Mouse (Mus musculus) adrenal gland, adult 18-20 months (tissue): ENCODE measurements around the gene Kmt2e. TPM values are rescaled to one million over a fixed set of nuclear protein-coding genes. Genes with fewer than 3 reads are reported as not detected.

Source experiments
- DNase-seq, 2 experiments: peaks; one replicate each; pipeline ENCODE4 v3.0.0; 2021 to 2022; ENCODE audit warnings: low spot score in 2 of 2
- total RNA-seq, 2 experiments: library from RNA; stranded (reverse); gene quantifications; 1 replicate in 1 of 2; 2 replicates in 1 of 2; pipeline ENCODE4 v1.2.3; 2021

Gene Kmt2e
- total RNA-seq, 2 experiments from 2014 or later, result 58.3 to 69.8 TPM

GRCm38 (mm10) chr5:23410040-23410717, 24.1 kb upstream of the Kmt2e start:
- no peak for DNase-seq

DNA sequence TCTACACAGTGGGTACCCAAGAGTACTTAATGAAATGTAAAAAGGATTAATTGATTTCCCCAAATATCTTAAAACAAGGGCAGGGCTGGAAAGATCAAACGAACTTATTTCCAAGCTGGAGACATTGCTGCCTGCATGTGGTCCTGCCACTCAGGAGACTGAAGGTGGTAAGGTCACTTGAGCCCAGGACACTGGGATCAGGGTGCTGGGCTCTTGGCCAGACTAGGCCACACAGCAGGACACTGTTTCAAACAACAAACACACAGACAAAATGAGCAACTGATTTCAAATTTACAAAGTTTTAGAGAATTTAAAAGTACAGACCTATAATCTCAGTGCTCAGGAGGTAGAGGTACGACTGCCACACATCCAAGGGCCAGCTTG, 23.5 kb upstream of the Kmt2e start:
- DNase-seq, result no peak

GRCm38 (mm10) chr5:23411640-23412039, 22.6 kb upstream of the Kmt2e start:
- DNase-seq, result no peak

GRCm38 (mm10) chr5:23412247-23412948, 21.8 kb upstream of the Kmt2e start:
- DNase-seq, result no peak

GRCm38 (mm10) chr5:23413058-23413457, 21.2 kb upstream of the Kmt2e start:
- DNase-seq, result no peak

DNA sequence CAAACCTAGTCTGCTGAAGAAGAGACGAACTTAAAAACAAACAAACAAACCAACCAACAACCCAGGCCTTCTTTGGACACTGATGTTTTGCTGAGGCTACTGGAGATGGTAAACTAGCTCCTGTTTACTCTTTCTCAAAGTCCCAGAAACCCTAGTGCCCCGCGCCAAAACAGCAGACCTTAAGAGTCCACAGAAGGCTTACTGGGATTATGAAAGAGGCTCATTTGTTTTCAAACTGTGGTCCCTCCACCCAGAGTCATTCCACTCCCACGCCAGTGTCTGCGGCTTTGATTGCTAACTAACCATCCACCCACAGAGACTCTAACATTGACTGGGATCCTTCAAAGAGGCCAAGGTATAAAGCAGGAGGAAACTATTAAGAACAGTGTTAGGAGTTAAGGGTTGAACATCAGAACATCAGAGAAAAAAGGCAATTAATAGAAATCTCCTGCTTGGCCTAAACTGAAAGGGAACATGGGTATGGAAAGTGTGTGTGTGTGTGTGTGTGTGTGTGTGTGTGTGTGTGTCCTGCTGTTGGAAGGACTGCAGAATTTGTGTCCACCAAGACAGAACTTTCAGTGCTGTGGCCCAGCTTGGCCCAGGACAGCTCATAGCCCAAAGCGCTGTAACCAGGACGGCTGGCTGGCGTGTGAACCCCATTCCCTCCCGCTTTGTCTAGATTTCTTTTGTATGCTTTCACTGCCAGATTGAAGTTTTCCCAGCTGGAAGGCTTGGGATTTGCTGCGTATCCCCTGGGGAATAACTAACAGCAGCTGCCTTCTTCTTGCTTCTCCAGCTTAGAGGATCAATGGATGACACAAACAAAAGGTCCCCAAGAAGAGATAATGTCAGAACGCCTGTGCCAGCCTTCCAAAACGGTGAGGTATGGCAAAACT, 20.4 kb upstream of the Kmt2e start:
- no peak for DNase-seq

DNA sequence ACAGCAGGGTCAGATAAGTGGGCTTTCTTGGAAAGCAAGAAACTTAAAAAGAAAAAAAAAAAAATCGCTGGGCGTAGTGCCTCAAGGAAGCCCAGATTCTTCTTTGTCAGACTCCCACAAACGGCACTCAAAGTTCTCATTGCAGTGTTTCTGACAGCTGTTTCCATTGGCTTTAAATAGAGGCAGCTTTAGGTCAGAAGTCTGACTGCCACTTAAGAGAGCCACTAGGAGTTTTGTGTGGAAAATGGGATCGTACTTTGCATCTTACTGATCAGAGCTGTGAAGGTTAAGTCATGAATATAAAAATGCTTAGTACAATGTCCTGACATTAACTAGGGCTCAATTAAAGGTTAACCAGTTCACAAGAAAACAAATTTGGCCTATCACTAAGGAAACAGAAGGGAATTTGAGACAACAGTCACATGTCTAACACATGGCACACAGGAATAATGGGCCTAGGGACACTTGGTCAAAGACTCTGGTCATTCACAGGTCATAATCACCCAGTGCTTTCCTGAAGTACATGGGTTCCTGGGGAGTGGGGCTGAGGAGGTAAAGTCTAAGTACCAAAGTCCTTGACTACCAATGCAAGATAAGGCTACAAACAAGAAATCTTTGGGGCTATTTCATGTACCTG, 19.6 kb upstream of the Kmt2e start:
- DNase-seq, result no peak

- DNase-seq, result no peak
Observed at GRCm38 (mm10) chr5:23415571-23416285, 18.5 kb upstream of the Kmt2e start.

DNA sequence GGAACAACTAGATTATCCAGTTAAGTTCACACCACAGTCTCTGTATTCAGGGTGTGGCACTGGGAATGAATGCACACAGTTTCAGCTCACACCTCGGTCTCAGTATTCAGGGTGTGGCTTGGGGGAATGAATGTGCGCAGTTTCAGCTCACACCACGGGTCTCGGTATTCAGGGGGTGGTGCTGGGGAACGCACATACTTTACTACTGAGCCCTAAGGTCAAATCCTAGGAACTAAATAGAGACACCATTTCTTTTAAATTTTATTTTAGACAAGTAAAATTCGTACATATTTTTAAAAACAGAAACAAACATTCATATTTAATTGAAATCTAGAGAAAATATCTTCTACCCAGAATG, 18.0 kb upstream of the Kmt2e start:
- no peak for DNase-seq

DNA sequence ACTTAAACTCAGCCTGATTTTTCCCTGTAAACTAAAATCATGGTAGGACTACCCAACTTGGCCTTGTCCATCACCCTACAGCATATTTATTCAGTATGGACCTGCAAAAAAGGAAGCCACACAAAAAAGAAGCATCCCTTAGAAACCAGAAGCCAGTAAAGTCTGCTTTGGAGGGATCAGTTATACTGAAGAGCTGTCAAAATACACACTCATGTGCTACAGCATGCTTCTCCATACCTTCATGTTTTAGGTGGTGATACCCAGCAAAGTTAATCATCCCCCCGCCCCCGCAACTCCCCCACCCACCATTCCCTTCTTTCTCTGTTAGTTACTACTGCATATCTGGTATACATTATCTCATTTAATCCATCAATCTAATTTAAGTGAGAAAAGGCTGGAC, 16.5 kb upstream of the Kmt2e start:
- no peak for DNase-seq

GRCm38 (mm10) chr5:23418147-23418781, 16.0 kb upstream of the Kmt2e start:
- peak; percentile 79 to 83 for DNase-seq

DNA sequence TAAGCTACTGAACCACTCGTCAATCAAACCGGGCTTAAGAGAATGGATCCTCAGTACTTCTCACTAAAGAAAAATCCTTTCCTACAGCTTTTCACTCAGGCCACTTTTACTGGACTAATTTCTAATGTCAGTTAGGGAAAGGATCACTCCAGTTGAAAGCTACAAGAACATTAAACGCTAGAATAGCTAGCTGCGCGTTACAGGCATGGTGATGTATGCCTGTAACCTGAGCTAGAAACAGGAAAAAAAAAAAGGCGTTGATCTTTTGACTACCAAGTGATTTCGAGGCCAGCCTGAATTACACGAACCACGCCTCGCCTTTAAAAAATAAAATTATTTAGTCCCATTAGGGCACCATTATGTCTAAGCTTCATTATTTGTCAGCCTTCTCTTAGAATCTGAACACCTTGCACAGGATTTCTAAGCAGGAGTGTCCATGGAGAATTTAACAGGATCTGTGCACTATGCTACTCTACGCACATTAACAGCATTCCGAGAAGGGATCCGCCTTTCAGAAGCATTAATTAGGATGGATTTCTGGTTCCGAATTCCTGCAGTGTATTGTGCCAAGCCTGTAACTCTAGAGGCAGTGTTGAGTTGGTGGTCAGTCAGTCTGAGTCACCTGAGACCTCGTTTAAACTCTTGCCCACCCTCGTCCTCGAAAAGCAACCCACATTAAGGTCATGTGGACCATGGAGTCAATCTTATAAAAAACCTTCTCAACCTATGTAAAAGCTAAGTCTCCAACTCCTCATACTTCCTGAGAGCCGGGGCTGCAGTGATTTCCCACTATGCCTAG, 15.2 kb upstream of the Kmt2e start:
- no peak for DNase-seq

GRCm38 (mm10) chr5:23419616-23420170, 14.5 kb upstream of the Kmt2e start:
- no peak for DNase-seq

- no peak for DNase-seq
Observed at GRCm38 (mm10) chr5:23420410-23420809, 13.8 kb upstream of the Kmt2e start.

DNA sequence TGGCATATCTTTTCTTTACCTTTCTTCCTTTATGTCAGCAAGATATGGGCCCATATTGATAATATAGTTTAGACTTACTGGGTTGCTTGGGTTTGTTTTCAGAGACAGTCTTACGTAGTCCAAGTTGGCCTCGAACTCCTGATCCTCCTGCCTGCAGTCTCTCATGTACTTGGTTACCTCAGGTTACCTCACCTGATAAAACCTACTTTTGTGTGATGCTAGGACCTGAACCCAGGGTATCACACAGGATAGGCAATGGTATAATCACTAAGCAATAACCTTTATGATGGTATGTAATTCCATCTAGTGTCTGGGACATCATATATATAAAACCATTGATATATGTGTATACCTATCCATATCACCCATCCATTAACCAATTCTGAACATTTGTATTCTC, 12.8 kb upstream of the Kmt2e start:
- no peak for DNase-seq

DNA sequence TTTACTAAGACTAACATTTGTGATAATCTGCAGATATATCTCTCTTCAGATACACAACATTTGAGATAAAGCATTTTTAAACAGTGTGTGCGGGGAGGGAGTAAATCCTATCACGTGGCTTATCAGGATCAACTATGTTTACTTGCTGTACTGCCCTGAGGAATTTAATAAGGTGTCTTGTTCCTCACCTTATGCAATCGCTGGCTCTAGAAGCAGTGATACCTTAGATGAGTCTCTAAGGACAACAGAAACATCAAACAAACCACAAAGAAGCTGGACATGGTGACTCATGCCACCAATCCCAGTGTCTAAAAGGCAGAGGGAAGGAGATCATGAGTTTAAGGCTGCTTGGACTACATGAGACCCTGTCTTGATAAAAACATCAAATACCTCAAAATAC, 11.2 kb upstream of the Kmt2e start:
- DNase-seq, result no peak

DNA sequence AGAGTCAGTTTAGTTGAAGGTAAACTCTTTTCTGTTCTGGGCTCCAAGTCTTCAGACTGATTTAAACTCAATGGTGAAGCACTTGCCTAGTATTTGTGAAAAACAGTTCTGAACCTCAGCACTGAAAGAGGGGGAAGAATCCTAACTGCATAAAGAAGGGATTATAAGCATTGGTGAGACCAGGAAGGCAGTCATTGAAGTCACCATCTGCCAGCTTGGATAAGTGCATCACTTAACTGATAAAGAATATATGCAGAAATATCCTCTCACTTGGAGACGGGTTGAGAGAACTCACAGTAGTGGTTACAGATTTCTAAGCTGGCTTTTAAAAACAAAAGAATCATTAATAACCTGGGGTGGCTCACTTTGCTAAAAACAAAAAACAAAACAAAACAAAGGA, 6.7 kb upstream of the Kmt2e start:
- DNase-seq, result no peak

GRCm38 (mm10) chr5:23431070-23431864, 3.0 kb upstream of the Kmt2e start:
- DNase-seq, result no peak
